Comparison of ENCODE assay signal across 29 mouse cellular contexts in the genomic region with DNA sequence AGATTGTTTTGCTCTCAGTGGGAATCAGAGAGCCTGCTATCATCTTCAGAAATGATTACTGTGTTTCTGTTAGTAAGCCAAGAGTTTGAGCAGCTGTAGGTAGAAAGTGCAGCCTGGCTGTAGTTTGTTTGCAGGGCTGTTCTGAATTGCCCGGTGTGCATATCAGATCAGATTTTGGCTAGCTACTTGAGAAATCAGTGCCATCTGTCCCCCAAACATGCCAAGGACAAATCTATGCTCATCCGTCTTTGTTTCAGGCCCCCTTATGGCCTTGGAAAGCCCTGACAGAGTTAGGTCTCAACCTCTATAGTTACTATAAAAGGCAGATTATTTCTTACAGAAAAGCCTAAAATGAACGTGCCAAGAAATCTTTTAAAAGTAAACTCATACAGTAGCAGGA.
DNase-seq lines count a peak whose midpoint lies in the region; ATAC-seq and TF ChIP-seq lines count a peak whose summit lies in the region.
"Had no signal": no experiment of that assay in that cellular context is flagged by ENCODE, and none has a peak within 500 bp of the region (broad histone marks: within the 10 kb centered on the region; RNA-seq: fewer than 3 reads in every experiment).

No protein-coding gene starts in this region.

- H3K27me3 ChIP-seq in forebrain, postnatal 0 days (ENCODE audit: insufficient read depth, low read length) = no peaks in the 10 kb centered on the region
- no peaks in the 10 kb centered on the region for H3K27me3 ChIP-seq in forebrain, embryonic 16.5 days (replicated peaks; ENCODE audit: control insufficient read depth, insufficient read depth, low read length)
- H3K27me3 ChIP-seq: CH12.LX; heart, embryonic 15.5 days; hindbrain, embryonic 15.5 days; intestine, embryonic 15.5 days; limb, embryonic 13.5 days; liver, embryonic 12.5 days; neural tube, embryonic 15.5 days; Patski had no signal

- 62% methylated on average over 3 of the region's 3 CpGs for WGBS in forebrain, postnatal 0 days
- WGBS in forebrain, embryonic 16.5 days = 64% methylated on average over 3 of the region's 3 CpGs

- H3K36me3 ChIP-seq in forebrain, postnatal 0 days (ENCODE audit: insufficient read depth) = peaks cover 16% of the 10 kb centered on the region
- peaks cover 6% of the 10 kb centered on the region for H3K36me3 ChIP-seq in forebrain, embryonic 16.5 days (ENCODE audit: control insufficient read depth, insufficient read depth)

- peak overlapping the region; percentile 15; the same call in 1 of the 2 replicates for H3K27ac ChIP-seq in forebrain, postnatal 0 days (ENCODE audit: low read depth, low read length)
- H3K27ac ChIP-seq in forebrain, embryonic 16.5 days (ENCODE audit: low read length) = no peak overlapping the region
- H3K27ac ChIP-seq: gastrocnemius, adult 2 months; heart, embryonic 15.5 days; hindbrain, embryonic 15.5 days; intestine, embryonic 15.5 days; limb, embryonic 13.5 days; liver, embryonic 12.5 days; midbrain, embryonic 10.5 days; neural tube, embryonic 15.5 days had no signal

- H3K9me3 ChIP-seq in forebrain, postnatal 0 days (ENCODE audit: low read length) = no peaks in the 10 kb centered on the region
- no peaks in the 10 kb centered on the region for H3K9me3 ChIP-seq in forebrain, embryonic 16.5 days (ENCODE audit: control insufficient read depth, low read length)
- H3K9me3 ChIP-seq: G1E; heart, embryonic 15.5 days; hindbrain, embryonic 15.5 days; intestine, embryonic 15.5 days; limb, embryonic 13.5 days; liver, embryonic 12.5 days; midbrain, embryonic 10.5 days; neural tube, embryonic 15.5 days had no signal

- H3K4me2 ChIP-seq in forebrain, postnatal 0 days (ENCODE audit: low read depth) = no peak overlapping the region
- H3K4me2 ChIP-seq in forebrain, embryonic 16.5 days (ENCODE audit: low read length) = no peak overlapping the region
- H3K4me2 ChIP-seq: heart, embryonic 15.5 days; hindbrain, embryonic 15.5 days; intestine, embryonic 15.5 days; limb, embryonic 13.5 days; liver, embryonic 12.5 days; neural tube, embryonic 15.5 days had no signal

- H3K4me1 ChIP-seq in forebrain, postnatal 0 days (ENCODE audit: insufficient read depth) = no peaks in the 10 kb centered on the region
- H3K4me1 ChIP-seq in forebrain, embryonic 16.5 days (replicated peaks; ENCODE audit: control insufficient read depth, insufficient read depth, low read length) = peaks cover 6% of the 10 kb centered on the region; the same call in 1 of the 2 replicates
- H3K4me1 ChIP-seq: heart, embryonic 15.5 days; intestine, embryonic 15.5 days; limb, embryonic 13.5 days; midbrain, embryonic 10.5 days; neural tube, embryonic 15.5 days had no signal

- no peak overlapping the region for H3K4me3 ChIP-seq in forebrain, postnatal 0 days (ENCODE audit: low read depth, low read length)
- H3K4me3 ChIP-seq in forebrain, embryonic 16.5 days (replicated peaks; ENCODE audit: low read length) = no peak overlapping the region
- H3K4me3 ChIP-seq: gastrocnemius, adult 2 months; heart, embryonic 15.5 days; hindbrain, embryonic 15.5 days; intestine, embryonic 15.5 days; limb, embryonic 13.5 days; liver, embryonic 12.5 days; midbrain, embryonic 10.5 days; neural tube, embryonic 15.5 days had no signal

- TF ChIP-seq CTCF in forebrain, postnatal 0 days (IDR thresholded peaks at IDR 0.05; ENCODE audit: low read depth) = no peak

- no peak for ATAC-seq in forebrain, postnatal 0 days
- no peak for ATAC-seq in forebrain, embryonic 16.5 days
- no peak for ATAC-seq in granulocyte monocyte progenitor cell, adult 5-6 weeks (replicated peaks; ENCODE audit: poor library complexity, severe bottlenecking)
- ATAC-seq: intestine, embryonic 15.5 days; liver, embryonic 12.5 days; Patski had no signal

- no peak for DNase-seq in forebrain, postnatal 0 days
- DNase-seq in brain, adult 2 months (ENCODE audit: low read depth, low spot score) = peak; percentile 90
- DNase-seq in cerebellum, adult 18-20 months = peak; percentile 62 to 75
- DNase-seq in cerebellum, postnatal 14 days = peak; percentile 74 to 86
- no peak for DNase-seq in adrenal gland, postnatal 25 days
- DNase-seq: adrenal gland, adult 8-10 months; B cell, adult 2 months; gastrocnemius, adult 2 months; heart, postnatal 36 days; kidney, adult 9 months; kidney, postnatal 14 days; layer of hippocampus, postnatal 36 days; lung, adult 18-20 months; lung, postnatal 10 days; right cerebral cortex, adult 18-20 months; right cerebral cortex, postnatal 4 days; thymus, adult 18-20 months had no signal

- H3K9ac ChIP-seq in forebrain, postnatal 0 days = no peak overlapping the region
- H3K9ac ChIP-seq in forebrain, embryonic 16.5 days (replicated peaks; ENCODE audit: low read depth, low read length) = no peak overlapping the region
- H3K9ac ChIP-seq: heart, embryonic 15.5 days; hindbrain, embryonic 15.5 days; intestine, embryonic 15.5 days; limb, embryonic 13.5 days; liver, embryonic 12.5 days; neural tube, embryonic 15.5 days had no signal

Comparison
In these comparisons a context has a peak if more than half of its experiments do, and no peak if none do; other contexts are left out.
1. DNase-seq: peak in brain, adult 2 months (single experiment), cerebellum, adult 18-20 months (2 of 2) and cerebellum, postnatal 14 days (2 of 2); none in forebrain, postnatal 0 days (single experiment) and adrenal gland, postnatal 25 days (single experiment).